Mouse (Mus musculus): ENCODE results near the gene Map3k19. TPM values are rescaled to one million over a fixed set of nuclear protein-coding genes. Genes with fewer than 3 reads are reported as not detected.

The Map3k19 gene
- polyA plus RNA-seq (2021; fragmentation: Nextera tagmentation) = 1.3 and 1.4 TPM in 2 replicates
- long read RNA-seq, experiment 1, partial matches to known transcripts = 3 of 3 reads
- long read RNA-seq, experiment 1, other reads (novel, unspliced or antisense) = 0 of 3 reads
- long read RNA-seq, experiment 2 = 0 reads

DNA sequence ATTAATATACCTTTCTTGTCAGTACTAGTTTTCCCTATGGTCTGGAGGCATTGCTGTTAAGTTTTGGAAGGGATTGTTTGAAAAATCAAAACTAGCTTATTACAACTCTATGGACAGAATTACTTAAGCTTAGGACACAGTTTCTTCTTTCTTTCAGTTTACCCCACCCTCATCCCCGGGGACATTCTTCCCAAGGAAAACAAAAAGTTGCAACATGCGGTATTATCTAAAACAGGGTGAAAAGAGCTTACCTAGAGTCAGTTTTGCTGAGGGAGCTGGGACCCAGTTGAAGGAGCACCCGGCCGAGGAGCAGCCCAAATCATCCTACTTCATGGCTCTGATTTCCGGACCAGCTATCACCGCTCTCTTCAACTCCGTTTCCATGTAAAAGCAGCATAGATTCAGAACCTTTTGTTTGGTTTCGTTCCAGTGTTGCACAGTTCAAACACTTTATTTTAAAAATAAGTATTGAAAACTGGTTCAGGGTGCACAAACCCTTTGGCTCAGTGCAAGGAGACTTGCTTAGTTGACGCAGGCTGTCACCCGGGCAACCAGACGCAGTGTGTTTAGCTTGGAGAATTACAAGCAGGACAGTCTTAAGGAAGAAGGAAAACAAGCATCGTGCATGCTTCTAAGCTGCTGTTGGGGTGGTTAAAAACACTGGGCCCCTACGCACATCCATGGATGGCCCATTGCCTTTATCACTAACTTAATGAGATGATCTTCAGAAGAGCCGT, at the start of gene Map3k19:
TSS of gene Map3k19 (minus strand) at position 546 of the 737 bp plus-strand sequence.

GRCm38 (mm10) chr1:127868300-127869261, 13.8 kb upstream of the Map3k19 start, which contains the start of gene Rab3gap1:
Gene Rab3gap1 (plus strand): TSS chr1:127868773.

GRCm38 (mm10) chr1:127773803-127774500, 80.9 kb downstream of the Map3k19 start, which contains the start of gene Ccnt2:
Gene Ccnt2 (plus strand): TSS chr1:127774164.

Other genes starting within 250 kb of the Map3k19 start
- 4.1 and 5.5 TPM in 2 replicates for gene Tmem163, start 175.5 kb downstream of the Map3k19 start, polyA plus RNA-seq (2021; fragmentation: Nextera tagmentation)
- gene Acmsd, start 125.6 kb downstream of the Map3k19 start, polyA plus RNA-seq (2021; fragmentation: Nextera tagmentation) = not detected in 2 replicates
- 19.6 and 20.5 TPM in 2 replicates for gene Ccnt2, start 80.9 kb downstream of the Map3k19 start, polyA plus RNA-seq (2021; fragmentation: Nextera tagmentation)
- gene Rab3gap1, start 13.7 kb upstream of the Map3k19 start, polyA plus RNA-seq (2021; fragmentation: Nextera tagmentation) = 34.7 and 41.8 TPM in 2 replicates
- gene Zranb3, start 248.0 kb upstream of the Map3k19 start, polyA plus RNA-seq (2021; fragmentation: Nextera tagmentation) = 1.9 and 2.2 TPM in 2 replicates
- gene R3hdm1, start 248.3 kb upstream of the Map3k19 start, polyA plus RNA-seq (2021; fragmentation: Nextera tagmentation) = 78.1 and 89.4 TPM in 2 replicates